Mouse (Mus musculus) hindbrain, embryonic 14.5 days (tissue): ENCODE measurements around the gene Nme7. TPM values are rescaled to one million over a fixed set of nuclear protein-coding genes. Genes with fewer than 3 reads are reported as not detected.

Experiments
- ATAC-seq: fragments of 200-750 bp; cut with Nextera tagmentation; 2 replicates; pipeline ENCODE4 v1.8.0; 2017; ENCODE audit warnings: moderate number of reproducible peaks, mild to moderate bottlenecking, moderate TSS enrichment, moderate library complexity; ENCODE audit not compliant: low FRiP score
- DNase-seq: peaks from one replicate; pipeline ENCODE4 v3.0.0-alpha.2; 2015; ENCODE audit warnings: low spot score
- H3K27ac ChIP-seq: fragments of 300-500 bp; sonication (generic); 2 replicates; pipeline ENCODE4 v1.5.1; 2014; ENCODE audit warnings: mild to moderate bottlenecking, moderate library complexity
- H3K27me3 ChIP-seq: fragments of 300-500 bp; sonication (generic); 2 replicates; pipeline ENCODE4 v1.6.1; 2014; ENCODE audit warnings: mild to moderate bottlenecking, low read length, mixed read lengths; ENCODE audit not compliant: control insufficient read depth, insufficient read depth
- H3K36me3 ChIP-seq: fragments of 300-500 bp; sonication (generic); replicated peaks from 2 replicates; pipeline ENCODE4 v1.6.1; 2014; ENCODE audit not compliant: control insufficient read depth, insufficient read depth
- H3K4me1 ChIP-seq: fragments of 300-500 bp; sonication (generic); replicated peaks from 2 replicates; pipeline ENCODE4 v1.6.1; 2014; ENCODE audit warnings: antibody characterized with exemption, low read length, mixed read lengths; ENCODE audit not compliant: control insufficient read depth, insufficient read depth
- H3K4me2 ChIP-seq: fragments of 300-500 bp; sonication (generic); replicated peaks from 2 replicates; pipeline ENCODE4 v1.6.1; 2014; ENCODE audit warnings: mild to moderate bottlenecking, moderate library complexity
- H3K4me3 ChIP-seq: fragments of 300-500 bp; sonication (generic); replicated peaks from 2 replicates; pipeline ENCODE4 v1.5.1; 2014; ENCODE audit warnings: mild to moderate bottlenecking, low read length
- H3K9ac ChIP-seq: fragments of 300-500 bp; sonication (generic); 2 replicates; pipeline ENCODE4 v1.6.1; 2014
- H3K9me3 ChIP-seq: fragments of 300-500 bp; sonication (generic); 2 replicates; pipeline ENCODE4 v1.6.1; 2016; ENCODE audit warnings: low read length; ENCODE audit not compliant: control insufficient read depth
- WGBS: fragments of 180-500 bp; shearing (Covaris S2); extraction: QIAGEN DNeasy Blood & Tissue Kit; methylation state at CpG from one replicate; pipeline ENCODE4 v1.1.7; 2014; 5-methylcytosine and 5-hydroxymethylcytosine counted together
- polyA plus RNA-seq: library from polyadenylated mRNA; unstranded; fragments of >200 nt; fragmentation: Nextera tagmentation; extraction: Ambion mirVana; gene quantifications from 2 replicates; pipeline ENCODE4 v1.2.1, GENCODE M21; 2014

Gene Nme7
- polyA plus RNA-seq, 1 experiment from 2014 or later: 25.8 TPM

GRCm38 (mm10) chr1:164411306-164411705, 107.4 kb downstream of the Nme7 start:
- no peak for DNase-seq
- no peaks in the 10 kb centered on the region for H3K36me3 ChIP-seq
- H3K4me2 ChIP-seq: no peak overlapping the region
- no peak overlapping the region for H3K4me3 ChIP-seq
- no peaks in the 10 kb centered on the region for H3K27me3 ChIP-seq
- WGBS: 82% methylated on average over 7 of the region's 7 CpGs
- H3K9me3 ChIP-seq: no peaks in the 10 kb centered on the region
- no peak overlapping the region for H3K9ac ChIP-seq
- ATAC-seq: no peak
- no peak overlapping the region for H3K27ac ChIP-seq
- H3K4me1 ChIP-seq: 0 out of 2 replicates have a peak, but pooled peaks cover 3% of the 10 kb centered on the region

DNA sequence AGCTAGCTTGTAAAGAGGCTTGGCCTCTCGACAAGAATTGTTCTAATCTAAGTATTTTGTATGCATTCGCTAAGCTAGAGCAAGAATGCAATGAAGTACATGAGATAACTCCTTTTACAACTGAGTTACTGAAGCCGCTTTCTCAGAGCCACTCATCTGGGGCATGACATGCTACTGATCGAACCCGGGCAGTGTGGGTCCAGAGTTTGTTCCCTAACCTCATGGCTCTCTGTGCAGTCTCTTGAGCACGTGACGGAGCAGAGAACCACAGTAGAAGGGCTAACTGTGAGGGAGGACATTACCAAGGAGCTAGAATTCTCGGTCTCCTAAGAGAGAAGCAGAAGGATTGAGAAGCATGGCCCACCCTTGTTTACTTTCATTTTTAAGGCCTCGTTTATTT, 109.0 kb downstream of the Nme7 start:
- H3K9me3 ChIP-seq: no peaks in the 10 kb centered on the region
- WGBS: 98% methylated on average over 9 of the region's 9 CpGs
- no peak for DNase-seq
- H3K9ac ChIP-seq: no peak overlapping the region
- no peaks in the 10 kb centered on the region for H3K27me3 ChIP-seq
- no peak overlapping the region for H3K4me2 ChIP-seq
- no peak for ATAC-seq
- no peak overlapping the region for H3K27ac ChIP-seq
- no peaks in the 10 kb centered on the region for H3K36me3 ChIP-seq
- 0 out of 2 replicates have a peak, but pooled peaks cover 3% of the 10 kb centered on the region for H3K4me1 ChIP-seq
- no peak overlapping the region for H3K4me3 ChIP-seq

DNA sequence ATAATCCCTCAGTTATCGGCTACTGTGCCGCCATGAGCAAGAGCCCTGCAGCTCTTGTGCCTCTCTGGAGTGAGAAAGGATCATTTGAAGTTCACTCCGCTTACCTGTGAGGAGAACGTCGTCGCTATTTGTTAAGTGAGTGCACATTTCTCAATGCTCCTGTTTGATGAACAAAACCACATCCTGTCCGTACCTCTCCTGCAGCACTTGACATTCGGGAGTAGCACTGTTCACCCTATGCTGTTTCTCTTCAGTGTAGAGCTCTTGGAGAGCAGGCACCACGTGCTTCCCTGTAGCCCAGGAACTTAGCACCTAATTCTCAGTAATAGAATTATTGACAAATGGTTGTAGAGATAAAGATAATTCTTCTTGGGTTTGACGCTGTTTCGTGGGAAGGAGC, 109.7 kb downstream of the Nme7 start:
- Histone ChIP-seq H3K27ac (no peak overlapping the region), H3K4me3 (no peak overlapping the region), H3K9me3 (no peaks in the 10 kb centered on the region), H3K9ac (no peak overlapping the region), H3K4me2 (no peak overlapping the region), H3K4me1 (no peaks in the 10 kb centered on the region), H3K27me3 (no peaks in the 10 kb centered on the region), H3K36me3 (no peaks in the 10 kb centered on the region)
- 94% methylated on average over 11 of the region's 11 CpGs for WGBS
- DNase-seq (no peak), ATAC-seq (no peak)

- H3K4me1 ChIP-seq: no peaks in the 10 kb centered on the region
- no peaks in the 10 kb centered on the region for H3K9me3 ChIP-seq
- no peak for ATAC-seq
- H3K27me3 ChIP-seq: no peaks in the 10 kb centered on the region
- no peak overlapping the region for H3K27ac ChIP-seq
- H3K9ac ChIP-seq: no peak overlapping the region
- H3K4me3 ChIP-seq: no peak overlapping the region
- no peak for DNase-seq
- H3K36me3 ChIP-seq: no peaks in the 10 kb centered on the region
- WGBS: 83% methylated on average over 2 of the region's 2 CpGs
- no peak overlapping the region for H3K4me2 ChIP-seq
Observed at GRCm38 (mm10) chr1:164415347-164415751, 111.4 kb downstream of the Nme7 start.

- ATAC-seq: no peak
- no peak overlapping the region for H3K4me2 ChIP-seq
- no peak for DNase-seq
- WGBS: 90% methylated on average over 12 of the region's 12 CpGs
- H3K27ac ChIP-seq: no peak overlapping the region
- no peaks in the 10 kb centered on the region for H3K9me3 ChIP-seq
- H3K4me1 ChIP-seq: no peaks in the 10 kb centered on the region
- no peak overlapping the region for H3K9ac ChIP-seq
- no peak overlapping the region for H3K4me3 ChIP-seq
- H3K27me3 ChIP-seq: no peaks in the 10 kb centered on the region
- H3K36me3 ChIP-seq: no peaks in the 10 kb centered on the region
Observed at GRCm38 (mm10) chr1:164416692-164417394, 112.9 kb downstream of the Nme7 start.

- no peak overlapping the region for H3K9ac ChIP-seq
- H3K27ac ChIP-seq: no peak overlapping the region
- no peaks in the 10 kb centered on the region for H3K9me3 ChIP-seq
- WGBS: 77% methylated on average over 3 of the region's 3 CpGs
- H3K4me3 ChIP-seq: no peak overlapping the region
- ATAC-seq (no peak), DNase-seq (no peak)
- H3K4me2 ChIP-seq: no peak overlapping the region
- no peaks in the 10 kb centered on the region for H3K27me3 ChIP-seq
- H3K4me1 ChIP-seq: no peaks in the 10 kb centered on the region
- no peaks in the 10 kb centered on the region for H3K36me3 ChIP-seq
Observed at GRCm38 (mm10) chr1:164417604-164418003, 113.7 kb downstream of the Nme7 start.

- DNase-seq (no peak), ATAC-seq (no peak)
- H3K27me3 ChIP-seq: no peaks in the 10 kb centered on the region
- no peak overlapping the region for H3K27ac ChIP-seq
- H3K4me1 ChIP-seq: no peaks in the 10 kb centered on the region
- WGBS: 80% methylated on average over 10 of the region's 10 CpGs
- no peaks in the 10 kb centered on the region for H3K9me3 ChIP-seq
- no peak overlapping the region for H3K9ac ChIP-seq
- H3K4me3 ChIP-seq: no peak overlapping the region
- no peak overlapping the region for H3K4me2 ChIP-seq
- no peaks in the 10 kb centered on the region for H3K36me3 ChIP-seq
Observed at GRCm38 (mm10) chr1:164418320-164418719, 114.4 kb downstream of the Nme7 start.

GRCm38 (mm10) chr1:164419401-164419800, 115.5 kb downstream of the Nme7 start:
- Histone ChIP-seq H3K9me3 (no peaks in the 10 kb centered on the region), H3K9ac (no peak overlapping the region), H3K4me3 (no peak overlapping the region), H3K4me1 (no peaks in the 10 kb centered on the region), H3K36me3 (no peaks in the 10 kb centered on the region), H3K27me3 (no peaks in the 10 kb centered on the region), H3K4me2 (no peak overlapping the region), H3K27ac (no peak overlapping the region)
- ATAC-seq: no peak
- DNase-seq: no peak
- WGBS: 94% methylated on average over 8 of the region's 8 CpGs

DNA sequence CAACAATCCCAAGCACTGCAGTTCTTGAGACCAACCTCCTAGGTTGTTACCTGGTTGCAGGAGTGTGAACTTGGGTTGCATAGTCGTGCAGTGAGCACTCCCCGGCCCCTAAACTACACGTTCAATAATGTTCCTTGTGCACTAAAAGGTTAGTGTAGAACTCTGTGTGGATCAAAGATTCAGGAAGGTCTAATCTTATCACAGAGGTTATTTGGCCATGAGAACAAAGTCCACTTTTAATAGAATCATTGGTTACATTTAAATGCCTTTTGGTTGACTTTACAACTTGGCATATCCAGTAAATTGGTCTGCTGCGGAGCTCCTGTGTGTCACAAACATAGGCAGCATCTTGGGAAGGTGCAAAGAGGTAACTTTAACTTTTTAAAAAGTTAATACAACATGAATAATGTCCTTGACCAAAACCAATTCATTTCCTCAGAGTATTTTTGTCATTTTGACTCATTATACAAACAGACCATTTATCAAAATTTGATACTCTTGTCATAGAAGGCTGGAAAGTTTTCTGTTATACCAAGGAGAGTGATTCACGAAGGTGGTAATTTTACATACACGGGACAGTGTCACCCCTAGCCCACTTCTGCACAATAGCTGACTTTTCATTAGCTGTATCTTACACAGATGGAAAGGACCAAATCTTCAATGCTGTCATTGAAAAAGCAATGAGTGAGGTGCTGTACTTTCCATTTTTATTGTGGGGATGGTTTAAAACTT, 116.9 kb downstream of the Nme7 start:
- no peak overlapping the region for H3K4me3 ChIP-seq
- no peaks in the 10 kb centered on the region for H3K36me3 ChIP-seq
- H3K4me1 ChIP-seq: no peaks in the 10 kb centered on the region
- no peaks in the 10 kb centered on the region for H3K9me3 ChIP-seq
- DNase-seq (no peak), ATAC-seq (no peak)
- no peak overlapping the region for H3K4me2 ChIP-seq
- H3K27ac ChIP-seq: no peak overlapping the region
- no peak overlapping the region for H3K9ac ChIP-seq
- WGBS: 93% methylated on average over 6 of the region's 6 CpGs
- H3K27me3 ChIP-seq: no peaks in the 10 kb centered on the region
